Mouse (Mus musculus): ENCODE data around the gene Ugt1a5. TPM values are rescaled to one million over a fixed set of nuclear protein-coding genes. Genes with fewer than 3 reads are reported as not detected.

Gene Ugt1a5
- polyA plus RNA-seq, 1 experiment from 2014 or later = not detected

DNA sequence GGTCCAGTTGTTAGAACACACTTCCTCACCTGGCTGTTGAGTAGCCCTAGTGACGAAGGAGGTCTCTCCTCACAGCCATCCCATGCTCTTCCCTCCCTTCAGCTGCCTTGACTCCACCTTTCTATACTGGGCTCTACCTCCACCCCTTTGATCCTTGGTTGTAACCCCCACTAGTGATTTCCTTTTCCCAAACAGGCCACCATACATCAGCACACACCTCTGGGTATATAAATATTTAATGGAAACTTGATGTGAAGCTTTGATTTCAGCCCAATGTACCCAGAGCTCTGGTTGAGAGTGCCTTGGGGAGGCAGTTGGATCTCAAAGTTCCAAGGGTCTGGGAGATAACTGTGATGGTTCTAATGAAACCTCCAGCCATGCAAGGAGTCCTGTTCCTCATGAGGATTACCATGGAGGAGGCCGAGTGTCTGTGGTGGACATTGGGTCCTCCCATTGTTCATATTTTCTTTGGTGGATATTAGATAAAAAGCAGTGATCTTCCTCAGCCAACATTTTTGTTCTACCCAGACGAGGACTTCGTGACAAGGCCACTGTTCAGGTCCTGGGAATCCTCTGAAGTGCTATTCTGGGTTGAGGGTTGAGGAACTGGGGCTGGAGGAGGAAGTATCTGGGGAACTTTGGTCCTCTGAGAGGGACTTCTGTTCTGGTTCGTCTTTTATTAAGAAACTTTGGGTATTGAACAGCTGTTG is 61.0 kb downstream of the Ugt1a5 start, which contains the start of gene Mroh2a:
Gene Mroh2a, plus strand, starts transcription at position 317 of the 710 bp plus-strand sequence.
- no peak for ATAC-seq (ENCODE audit: insufficient read depth, low FRiP score, low read depth)
- H3K27me3 ChIP-seq (replicated peaks) = no peaks in the 10 kb centered on the region
- H3K36me3 ChIP-seq = no peaks in the 10 kb centered on the region
- H3K27ac ChIP-seq = no peak within 1 kb of the TSS
- H3K9ac ChIP-seq = no peak within 1 kb of the TSS
- no peak within 1 kb of the TSS for H3K4me2 ChIP-seq
- WGBS = 52% methylated on average over 5 of the region's 5 CpGs
- no peaks in the 10 kb centered on the region for H3K4me1 ChIP-seq
- H3K9me3 ChIP-seq = peaks cover 8% of the 10 kb centered on the region
- H3K4me3 ChIP-seq (replicated peaks) = no peak within 1 kb of the TSS

DNA sequence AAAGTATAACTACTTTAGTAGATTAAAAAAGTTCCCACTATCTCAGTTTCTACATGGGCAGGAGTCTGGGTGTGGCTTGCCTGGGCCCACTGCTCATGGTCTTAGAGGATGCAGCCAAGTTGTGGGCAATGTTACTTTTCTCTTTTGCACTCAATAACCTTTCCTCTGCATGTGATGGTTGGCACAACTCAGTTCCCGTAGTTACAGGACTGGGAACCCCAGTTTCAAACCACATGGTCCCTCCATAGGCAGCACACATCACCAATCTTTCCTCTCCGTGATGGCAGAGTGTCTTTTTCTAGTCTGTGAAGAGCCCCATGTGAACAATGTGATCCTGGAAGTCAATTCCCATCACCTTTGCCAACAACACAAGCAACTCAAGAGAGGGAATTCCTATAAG is 61.7 kb downstream of the Ugt1a5 start:
- ATAC-seq (ENCODE audit: insufficient read depth, low FRiP score, low read depth) = no peak
- Histone ChIP-seq H3K36me3 (no peaks in the 10 kb centered on the region), H3K4me2 (no peak overlapping the region), H3K4me1 (no peaks in the 10 kb centered on the region), H3K9ac (no peak overlapping the region), H3K27me3 (replicated peaks) (no peaks in the 10 kb centered on the region), H3K9me3 (peaks cover 8% of the 10 kb centered on the region), H3K4me3 (replicated peaks) (no peak overlapping the region), H3K27ac (no peak overlapping the region)
- 53% methylated on average over 2 of the region's 2 CpGs for WGBS

DNA sequence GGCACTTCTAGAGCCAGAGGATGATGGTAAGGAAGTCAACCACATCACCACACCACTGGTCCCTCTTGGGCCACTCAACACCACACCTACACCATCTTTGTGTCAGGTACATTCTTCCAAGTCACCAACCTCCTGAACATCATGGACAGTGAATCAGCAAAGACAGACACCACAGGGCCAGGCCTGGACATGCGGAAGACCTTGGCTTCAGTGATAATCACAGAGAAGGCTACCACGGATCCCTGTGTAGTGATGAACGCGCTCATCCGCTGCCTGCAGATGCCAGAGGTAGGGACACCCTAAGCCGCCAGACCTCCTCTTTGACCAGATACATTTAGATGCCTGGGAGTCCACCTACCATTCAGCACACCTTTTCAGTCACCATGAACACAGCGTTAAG is 62.3 kb downstream of the Ugt1a5 start:
- Histone ChIP-seq H3K36me3 (no peaks in the 10 kb centered on the region), H3K4me1 (no peaks in the 10 kb centered on the region), H3K9ac (no peak overlapping the region), H3K27me3 (replicated peaks) (no peaks in the 10 kb centered on the region), H3K4me2 (no peak overlapping the region), H3K9me3 (peaks cover 8% of the 10 kb centered on the region), H3K27ac (no peak overlapping the region), H3K4me3 (replicated peaks) (no peak overlapping the region)
- WGBS = 72% methylated on average over 7 of the region's 7 CpGs
- ATAC-seq (ENCODE audit: insufficient read depth, low FRiP score, low read depth) = no peak

DNA sequence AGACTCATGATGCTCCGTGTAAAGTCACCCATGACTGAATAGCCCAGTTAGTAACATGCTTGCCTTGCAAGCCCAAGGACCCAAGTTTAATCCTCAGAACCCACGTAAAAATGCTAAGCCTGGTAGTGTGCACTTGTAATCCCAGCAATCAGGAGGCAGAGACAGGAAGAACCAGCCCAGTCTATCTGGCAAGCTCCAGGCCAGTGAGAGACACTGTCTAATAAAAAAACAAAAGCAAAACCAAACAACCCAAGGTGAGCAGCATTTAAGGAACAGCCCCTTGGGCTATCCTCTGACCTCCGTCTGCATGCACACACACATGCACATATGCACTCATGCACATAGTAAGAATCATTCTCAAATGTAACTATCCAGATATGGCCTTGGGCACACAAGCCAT is 63.8 kb downstream of the Ugt1a5 start:
- H3K27ac ChIP-seq = no peak overlapping the region
- no peak overlapping the region for H3K4me2 ChIP-seq
- no peak for ATAC-seq (ENCODE audit: insufficient read depth, low FRiP score, low read depth)
- H3K4me1 ChIP-seq = no peaks in the 10 kb centered on the region
- no peaks in the 10 kb centered on the region for H3K36me3 ChIP-seq
- WGBS = 77% methylated on average over 3 of the region's 3 CpGs
- H3K4me3 ChIP-seq (replicated peaks) = no peak overlapping the region
- no peaks in the 10 kb centered on the region for H3K27me3 ChIP-seq (replicated peaks)
- peaks cover 8% of the 10 kb centered on the region for H3K9me3 ChIP-seq
- H3K9ac ChIP-seq = no peak overlapping the region

DNA sequence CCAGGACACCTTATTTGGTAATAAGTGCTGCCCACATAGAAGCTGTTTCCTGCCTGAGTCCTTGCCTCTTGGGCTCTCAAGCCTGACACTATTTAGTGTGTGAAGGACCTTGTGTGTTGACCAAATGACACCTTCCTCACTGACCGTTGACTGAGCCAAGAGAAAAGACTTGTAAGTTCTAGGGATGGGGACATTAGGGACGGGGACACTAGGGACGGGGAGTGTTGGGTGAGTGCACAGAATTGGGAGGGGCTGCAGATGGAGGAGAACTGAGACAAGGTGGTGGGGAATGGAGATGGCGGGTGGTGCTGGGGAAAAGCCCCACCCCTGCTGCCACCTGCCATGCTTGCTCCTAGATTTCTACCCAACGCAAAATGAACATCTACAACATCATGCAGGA is 64.2 kb downstream of the Ugt1a5 start:
- no peak for ATAC-seq (ENCODE audit: insufficient read depth, low FRiP score, low read depth)
- peaks cover 8% of the 10 kb centered on the region for H3K9me3 ChIP-seq
- no peaks in the 10 kb centered on the region for H3K27me3 ChIP-seq (replicated peaks)

DNA sequence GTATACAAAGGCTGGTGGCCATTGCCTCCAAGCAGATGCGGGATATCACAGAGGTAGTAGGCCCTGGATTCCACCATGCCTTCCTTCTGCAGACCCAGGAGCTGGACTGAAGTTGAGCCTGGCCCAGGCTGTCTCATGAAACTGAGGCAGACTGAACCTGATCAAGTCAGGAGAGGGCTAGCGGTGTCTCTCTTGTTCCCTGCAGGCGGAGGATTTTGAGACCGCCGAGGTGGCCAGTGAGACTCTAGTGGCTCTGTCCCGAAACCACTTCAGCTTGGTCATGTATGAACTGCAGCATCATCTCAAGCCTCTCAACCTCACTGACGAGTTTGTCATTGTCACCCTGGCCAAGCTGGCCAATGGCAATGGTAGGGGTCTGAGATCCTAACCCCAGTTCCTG is 64.6 kb downstream of the Ugt1a5 start:
- no peak for ATAC-seq (ENCODE audit: insufficient read depth, low FRiP score, low read depth)
- Histone ChIP-seq H3K9me3 (peaks cover 6% of the 10 kb centered on the region), H3K4me3 (replicated peaks) (no peak overlapping the region), H3K9ac (no peak overlapping the region), H3K27me3 (replicated peaks) (no peaks in the 10 kb centered on the region), H3K4me1 (no peaks in the 10 kb centered on the region), H3K4me2 (no peak overlapping the region), H3K36me3 (no peaks in the 10 kb centered on the region), H3K27ac (no peak overlapping the region)
- WGBS = 75% methylated on average over 7 of the region's 7 CpGs

More for the DNA sequence above, 64.2 kb downstream of the Ugt1a5 start:
- Histone ChIP-seq H3K4me2 (no peak overlapping the region), H3K36me3 (no peaks in the 10 kb centered on the region), H3K4me3 (replicated peaks) (no peak overlapping the region), H3K27ac (no peak overlapping the region), H3K4me1 (no peaks in the 10 kb centered on the region), H3K9ac (no peak overlapping the region)
- 83% methylated on average over 5 of the region's 5 CpGs for WGBS

DNA sequence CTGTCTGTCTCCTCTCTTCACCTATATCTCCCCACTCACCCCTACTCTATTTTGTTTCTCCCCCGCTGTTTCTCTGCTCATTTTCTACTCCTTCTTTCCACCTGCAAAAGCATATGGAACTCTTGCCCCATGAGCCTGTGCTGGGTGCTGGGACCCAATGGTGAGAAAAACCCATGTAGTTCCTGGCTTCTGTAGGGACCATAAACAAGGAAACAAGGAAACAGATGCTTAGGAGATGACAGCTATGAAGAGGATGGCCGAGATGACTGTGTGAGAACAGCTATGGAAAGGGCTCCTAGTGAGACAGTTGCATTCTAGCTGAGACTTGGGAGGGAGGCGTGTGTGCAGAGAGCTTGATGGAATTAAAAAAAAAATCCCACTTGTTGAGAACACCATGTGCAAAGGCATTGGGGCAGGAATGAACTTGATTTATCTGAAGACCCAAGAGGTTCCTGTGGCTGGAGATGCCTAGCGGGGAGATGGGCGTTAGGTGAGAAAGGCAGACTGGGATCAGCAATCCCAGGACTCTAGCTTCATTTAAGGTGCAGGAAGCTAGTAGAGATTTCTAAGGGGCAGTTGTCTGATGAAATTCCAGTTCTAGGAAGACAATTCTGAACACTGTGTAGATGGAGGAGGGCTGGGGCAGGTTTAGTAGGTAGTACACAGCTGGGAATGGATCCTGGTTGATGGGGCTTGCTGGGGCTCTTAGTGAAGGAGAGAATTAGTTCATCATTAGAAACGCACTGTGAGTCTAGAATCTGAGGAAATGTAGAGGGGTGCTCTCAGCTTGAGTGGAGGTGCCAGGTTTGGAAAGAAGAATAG is 65.4 kb downstream of the Ugt1a5 start:
- Histone ChIP-seq H3K27me3 (replicated peaks) (no peaks in the 10 kb centered on the region), H3K4me2 (no peak overlapping the region), H3K9me3 (peaks cover 7% of the 10 kb centered on the region; the same call in 1 of the 2 replicates), H3K27ac (no peak overlapping the region), H3K9ac (no peak overlapping the region), H3K36me3 (no peaks in the 10 kb centered on the region), H3K4me3 (replicated peaks) (no peak overlapping the region), H3K4me1 (no peaks in the 10 kb centered on the region)
- no peak for ATAC-seq (ENCODE audit: insufficient read depth, low FRiP score, low read depth)
- 77% methylated on average over 6 of the region's 6 CpGs for WGBS

DNA sequence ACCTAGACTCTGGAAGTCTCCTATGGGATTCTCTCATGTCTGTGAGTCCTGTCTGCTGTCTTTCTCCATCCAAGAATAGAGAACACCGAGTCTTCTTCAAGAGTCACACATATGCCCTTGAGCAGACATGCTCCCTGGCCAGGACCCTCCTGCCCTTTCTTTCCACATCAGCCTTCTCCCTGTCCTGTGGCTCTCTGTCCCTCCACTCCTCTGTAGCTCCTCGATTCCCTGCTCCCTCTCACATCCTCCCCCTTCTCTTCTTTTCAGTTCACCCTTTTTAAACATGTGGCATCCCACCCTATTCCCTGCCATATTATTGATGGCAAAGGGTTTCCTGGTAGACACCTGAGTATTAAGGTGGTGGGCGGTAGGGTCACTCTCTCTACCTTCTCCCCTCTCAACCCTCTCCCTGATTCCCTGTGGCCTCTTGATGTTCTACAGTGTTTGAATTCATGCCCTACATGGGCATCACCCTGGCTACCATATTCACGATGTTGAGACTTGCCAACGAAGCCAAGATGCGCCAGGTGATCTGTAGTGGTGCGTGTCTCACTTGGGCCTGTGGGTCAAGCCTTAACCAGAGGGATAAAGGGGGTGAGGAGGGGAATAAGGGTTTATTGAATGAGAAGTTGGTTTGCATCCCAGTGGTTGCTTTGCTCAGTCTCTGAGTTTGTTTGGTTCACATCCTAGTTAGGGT is 66.1 kb downstream of the Ugt1a5 start:
- Histone ChIP-seq H3K9ac (no peak overlapping the region), H3K27me3 (replicated peaks) (no peaks in the 10 kb centered on the region), H3K4me1 (no peaks in the 10 kb centered on the region), H3K4me3 (replicated peaks) (no peak overlapping the region), H3K9me3 (peaks cover 7% of the 10 kb centered on the region; the same call in 1 of the 2 replicates), H3K4me2 (no peak overlapping the region), H3K36me3 (no peaks in the 10 kb centered on the region), H3K27ac (no peak overlapping the region)
- WGBS = 69% methylated on average over 7 of the region's 7 CpGs
- ATAC-seq (ENCODE audit: insufficient read depth, low FRiP score, low read depth) = no peak

DNA sequence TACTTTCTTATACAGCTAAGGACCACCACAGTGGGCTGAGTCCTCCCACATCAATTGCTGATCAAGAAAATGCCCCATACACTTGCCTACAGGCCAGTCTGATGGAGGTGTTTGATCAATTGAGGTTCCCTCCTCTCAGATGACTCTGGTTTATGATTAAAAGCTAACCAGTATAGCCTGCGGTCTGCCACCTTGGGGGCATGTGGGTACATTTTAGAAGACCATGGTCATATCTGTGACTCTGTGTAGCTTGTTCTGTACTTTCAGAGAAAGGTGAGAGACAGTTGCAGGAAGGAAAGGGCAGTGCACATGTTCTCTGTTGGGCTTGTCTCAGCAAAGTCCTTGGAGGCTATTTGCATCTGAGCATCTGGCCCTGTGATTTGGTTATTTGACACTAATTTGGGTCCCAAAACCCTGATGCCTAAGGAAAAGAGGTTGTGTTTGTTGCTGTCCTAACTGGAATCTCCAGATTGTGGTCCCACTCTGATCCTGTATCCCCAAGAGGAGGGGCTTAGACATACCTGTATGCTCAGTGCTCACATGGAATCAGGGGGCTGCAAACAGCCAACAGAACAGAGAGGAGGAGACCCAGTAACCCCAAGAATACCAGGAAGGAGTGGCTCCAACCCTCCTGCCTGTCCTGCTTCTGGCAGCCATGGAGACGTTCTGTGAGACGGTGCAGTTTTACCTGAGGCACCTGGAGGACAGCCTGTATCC is 67.0 kb downstream of the Ugt1a5 start:
- Histone ChIP-seq H3K4me1 (no peaks in the 10 kb centered on the region), H3K4me2 (no peak overlapping the region), H3K9me3 (peaks cover 10% of the 10 kb centered on the region; the same call in 1 of the 2 replicates), H3K9ac (no peak overlapping the region), H3K27ac (no peak overlapping the region), H3K36me3 (no peaks in the 10 kb centered on the region), H3K4me3 (replicated peaks) (no peak overlapping the region), H3K27me3 (replicated peaks) (no peaks in the 10 kb centered on the region)
- 59% methylated on average over 3 of the region's 3 CpGs for WGBS
- no peak; the same call in 1 of the 2 replicates for ATAC-seq (ENCODE audit: insufficient read depth, low FRiP score, low read depth)

DNA sequence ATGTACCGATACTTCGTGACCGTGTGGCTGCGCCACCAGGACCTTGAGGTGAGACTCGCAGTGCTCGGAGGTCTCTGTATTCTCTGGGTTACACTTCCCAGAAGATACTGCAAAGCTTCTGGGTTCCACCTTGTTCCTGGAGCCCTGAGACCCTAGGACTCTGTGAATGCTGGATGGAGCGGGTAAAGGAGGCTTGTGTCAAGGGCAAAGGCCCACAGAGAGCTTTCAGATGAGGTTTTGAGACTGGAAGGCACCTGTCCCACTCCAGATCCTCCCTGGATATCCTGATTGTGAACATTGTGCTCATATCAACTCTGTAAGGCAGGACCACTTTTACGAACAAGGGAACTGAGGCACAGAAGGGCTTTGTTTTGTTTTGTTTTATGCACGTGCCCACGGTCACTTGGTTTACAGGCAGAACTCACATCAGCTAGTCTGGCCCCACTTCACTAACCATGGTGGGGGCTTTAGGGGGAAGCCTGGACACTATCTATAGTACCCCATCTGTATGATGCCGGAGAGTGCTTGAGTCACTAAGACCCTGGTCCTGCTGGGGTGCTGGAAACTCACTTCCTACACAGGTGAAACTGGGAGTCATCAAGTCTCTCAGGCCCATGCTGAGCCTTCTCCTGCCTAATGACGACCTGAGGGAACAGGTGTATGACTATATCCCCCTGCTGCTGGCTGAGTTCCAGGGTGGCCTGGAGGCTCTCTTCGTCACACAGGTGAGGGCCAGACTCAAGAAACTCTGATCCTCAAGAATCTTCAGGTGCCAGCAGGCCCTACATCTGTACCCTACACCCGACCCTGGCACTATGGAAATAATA is 67.8 kb downstream of the Ugt1a5 start:
- Histone ChIP-seq H3K27me3 (replicated peaks) (no peaks in the 10 kb centered on the region), H3K9ac (no peak overlapping the region), H3K4me2 (no peak overlapping the region), H3K4me3 (replicated peaks) (no peak overlapping the region), H3K36me3 (no peaks in the 10 kb centered on the region), H3K4me1 (no peaks in the 10 kb centered on the region), H3K9me3 (peaks cover 18% of the 10 kb centered on the region; the same call in 1 of the 2 replicates), H3K27ac (no peak overlapping the region)
- no peak for ATAC-seq (ENCODE audit: insufficient read depth, low FRiP score, low read depth)
- 66% methylated on average over 14 of the region's 14 CpGs for WGBS

DNA sequence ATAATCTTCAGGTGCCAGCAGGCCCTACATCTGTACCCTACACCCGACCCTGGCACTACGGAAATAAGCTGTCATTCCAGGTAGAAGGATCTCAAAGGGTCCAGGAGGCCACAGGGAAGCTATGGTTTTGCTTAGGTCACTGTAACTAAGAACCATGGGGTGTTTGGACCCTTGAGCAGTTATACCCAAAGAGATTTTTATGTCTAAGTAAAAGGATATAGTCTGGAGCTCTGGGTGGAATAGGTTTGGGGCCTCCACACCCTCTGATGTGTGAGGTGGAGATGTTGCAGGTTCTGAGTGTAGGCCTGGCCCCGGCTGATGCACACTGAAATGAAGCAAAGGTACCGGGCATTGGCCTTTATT is 68.4 kb downstream of the Ugt1a5 start:
- H3K4me1 ChIP-seq = no peaks in the 10 kb centered on the region
- peaks cover 23% of the 10 kb centered on the region; the same call in 1 of the 2 replicates for H3K9me3 ChIP-seq
- no peak overlapping the region for H3K4me2 ChIP-seq
- H3K9ac ChIP-seq = no peak overlapping the region
- H3K27me3 ChIP-seq (replicated peaks) = no peaks in the 10 kb centered on the region
- H3K27ac ChIP-seq = no peak overlapping the region
- H3K36me3 ChIP-seq = no peaks in the 10 kb centered on the region
- no peak for ATAC-seq (ENCODE audit: insufficient read depth, low FRiP score, low read depth)
- H3K4me3 ChIP-seq (replicated peaks) = no peak overlapping the region
- WGBS = 64% methylated on average over 4 of the region's 4 CpGs
